Mouse (Mus musculus): ENCODE data around the gene Unk.
A peak's percentile ranks its signal among the peaks of the same experiment; 100 is the strongest.
"Not testable (repeated sequence)": the region's sequence is repeated elsewhere in the genome, so short reads cannot be mapped to it uniquely, and the experiment has no call there.

Unk gene

GRCm38 (mm10) chr11:116010146-116010545, 20.0 kb upstream of the Unk start:
- no peak for DNase-seq (ENCODE audit: low spot score)

DNA sequence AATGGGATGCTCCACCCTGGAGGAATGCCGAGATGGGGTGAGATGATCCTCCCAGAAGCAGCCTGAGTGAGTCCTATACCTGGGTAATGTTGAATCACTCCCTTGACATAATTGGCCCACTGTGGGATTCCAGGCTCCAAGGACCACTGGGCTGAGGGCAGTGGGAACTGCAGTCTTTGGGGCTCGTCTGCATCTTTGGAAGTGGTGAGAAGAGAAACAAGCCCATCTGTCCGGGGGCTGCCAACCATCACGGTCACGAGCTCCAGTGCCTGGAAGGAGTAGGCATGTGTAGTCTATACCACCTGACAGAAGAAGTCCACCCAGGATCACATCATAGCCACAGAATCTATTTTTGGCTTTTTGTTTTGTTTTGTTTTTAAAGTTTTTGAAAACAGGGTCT, 19.2 kb upstream of the Unk start:
- DNase-seq (ENCODE audit: low spot score): no peak

DNA sequence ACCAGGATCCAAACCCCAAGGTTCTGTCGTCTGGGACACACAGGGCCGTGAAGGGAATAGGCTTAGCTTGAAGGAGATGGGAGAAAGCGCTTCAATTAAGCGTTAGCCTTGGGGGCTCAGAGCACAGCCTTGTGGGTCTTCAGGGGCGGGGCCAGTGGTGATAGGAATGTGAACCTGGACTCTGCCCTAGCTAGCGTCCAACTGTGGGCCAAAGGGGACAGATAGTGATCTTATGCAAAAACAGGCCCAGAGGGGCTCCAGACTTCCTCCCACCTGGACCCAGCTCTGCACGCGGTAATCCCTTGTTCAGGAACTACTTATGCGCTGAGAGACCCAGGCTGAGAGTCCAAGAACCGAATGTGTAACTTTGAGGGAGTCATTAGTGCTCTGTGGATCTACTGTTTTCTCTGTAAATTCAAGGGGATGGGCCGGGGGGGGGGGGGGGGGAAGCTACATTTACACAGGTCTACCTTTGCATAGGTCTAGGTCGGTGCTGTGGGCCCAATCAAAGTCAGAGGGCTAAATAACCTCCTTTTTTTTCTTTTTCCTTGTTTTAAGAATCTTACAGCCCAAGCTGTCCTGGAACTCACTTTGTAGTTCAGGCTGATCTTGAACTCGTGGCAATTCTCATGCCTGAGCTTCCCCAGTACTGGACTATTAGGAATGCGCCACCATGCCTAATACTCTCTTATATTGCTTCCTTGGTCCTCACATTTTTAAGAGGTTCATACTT, 18.4 kb upstream of the Unk start:
- DNase-seq (ENCODE audit: low spot score): no peak

DNA sequence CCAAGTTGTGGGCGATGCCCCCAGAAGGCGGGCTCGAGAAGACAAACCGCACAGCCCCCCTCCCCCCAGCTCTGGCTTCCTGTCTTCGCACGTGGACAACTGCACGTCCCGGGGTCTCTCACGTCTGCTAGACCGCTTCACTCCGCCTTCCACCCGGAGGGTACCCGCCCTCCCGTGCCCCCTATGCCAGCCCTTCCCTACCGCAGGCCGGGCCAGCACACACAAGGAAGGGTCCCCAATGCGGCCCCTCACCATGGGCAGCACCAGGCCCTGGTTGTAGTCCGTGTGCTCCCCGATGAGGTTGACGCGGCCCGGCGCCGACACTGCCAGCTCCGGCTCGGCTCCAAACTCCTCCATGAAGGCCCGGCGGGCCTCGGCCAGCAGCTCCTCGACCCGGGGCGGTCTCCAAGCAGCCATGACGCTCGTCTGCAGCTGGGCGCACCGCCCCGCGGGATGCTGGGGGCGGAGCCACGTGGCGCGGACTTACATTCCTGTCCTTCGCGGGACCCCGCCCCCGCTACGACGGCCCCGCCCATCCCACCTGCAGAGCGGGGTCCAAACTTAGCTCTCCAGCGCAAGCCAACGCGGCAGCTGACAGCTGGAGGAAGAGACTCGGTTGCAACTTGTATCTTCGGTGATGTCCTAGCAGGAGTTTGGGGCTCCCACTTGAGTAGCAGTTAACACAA, 17.7 kb upstream of the Unk start, which contains the start of gene Galk1:
TSS of gene Galk1 (minus strand) at position 458 of the 686 bp plus-strand sequence.
- peak; percentile 83 for DNase-seq (ENCODE audit: low spot score)

GRCm38 (mm10) chr11:116014821-116015220, 15.3 kb upstream of the Unk start:
- DNase-seq (ENCODE audit: low spot score): no peak

- DNase-seq (ENCODE audit: low spot score): no peak
Measured at GRCm38 (mm10) chr11:116018106-116018505, 12.0 kb upstream of the Unk start.

DNA sequence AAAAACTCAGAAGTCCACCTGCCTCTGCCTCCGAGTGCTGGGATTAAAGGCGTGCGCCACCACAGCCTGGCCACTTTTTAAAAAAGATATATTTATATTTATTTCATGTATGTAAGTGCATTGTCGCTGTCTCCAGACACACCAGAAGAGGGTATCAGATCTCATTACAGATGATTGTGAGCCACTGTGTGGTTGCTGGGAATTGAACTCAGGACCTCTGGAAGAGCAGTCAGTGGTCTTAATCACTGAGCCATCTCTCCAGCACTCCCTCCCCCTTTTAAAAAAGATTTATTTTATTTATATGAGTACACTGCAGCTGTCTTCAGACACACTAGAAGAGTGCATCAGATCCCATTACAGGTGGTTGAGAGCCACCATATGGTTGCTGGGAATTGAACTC, 11.3 kb upstream of the Unk start:
- DNase-seq (ENCODE audit: low spot score): not testable (repeated sequence)

DNA sequence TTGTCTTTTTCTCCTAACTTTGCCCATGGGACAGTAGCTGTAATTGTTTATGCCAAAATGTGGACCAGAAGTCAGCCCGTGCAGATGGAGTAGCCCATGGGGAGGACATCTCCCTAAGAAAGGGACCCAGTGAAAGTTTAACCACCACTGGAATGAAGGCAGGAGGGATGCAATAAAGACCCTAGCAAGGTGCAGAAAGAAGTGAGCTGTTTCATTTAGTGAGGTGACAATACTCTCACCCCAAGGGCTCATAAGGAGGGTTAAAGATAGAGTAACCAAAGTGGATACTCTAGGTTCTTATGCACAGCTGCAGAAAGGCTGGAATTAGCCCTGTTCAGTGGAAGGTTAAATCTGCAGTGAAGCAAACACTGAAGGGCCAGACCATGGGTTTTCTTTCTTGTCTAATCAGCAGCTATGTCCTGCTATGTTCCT, 10.7 kb upstream of the Unk start:
- DNase-seq (ENCODE audit: low spot score): no peak

DNA sequence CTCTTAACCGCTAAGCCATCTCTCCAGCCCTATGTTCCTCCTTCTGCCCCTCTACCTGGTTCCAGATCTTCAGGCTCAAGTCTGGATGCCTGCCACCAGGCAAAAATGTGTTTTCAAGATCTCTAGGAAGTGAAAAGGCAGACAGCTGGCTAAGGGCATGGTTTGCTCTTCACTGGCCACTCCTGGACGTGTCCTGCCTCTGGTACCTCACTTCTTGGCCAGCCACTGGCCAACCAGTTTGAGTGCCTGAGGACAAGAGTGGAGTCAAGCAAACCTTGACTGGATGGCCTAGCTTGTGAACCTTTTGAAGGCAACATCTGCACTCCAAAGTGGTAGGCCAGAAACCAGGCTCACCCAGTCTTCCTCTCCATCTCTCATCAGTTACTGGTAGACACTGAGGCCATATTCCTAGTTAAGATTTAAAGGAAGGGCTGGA, 10.1 kb upstream of the Unk start:
- DNase-seq (ENCODE audit: low spot score): peak; percentile 27

GRCm38 (mm10) chr11:116020519-116020922, 9.6 kb upstream of the Unk start:
- DNase-seq (ENCODE audit: low spot score): peak; percentile 70

DNA sequence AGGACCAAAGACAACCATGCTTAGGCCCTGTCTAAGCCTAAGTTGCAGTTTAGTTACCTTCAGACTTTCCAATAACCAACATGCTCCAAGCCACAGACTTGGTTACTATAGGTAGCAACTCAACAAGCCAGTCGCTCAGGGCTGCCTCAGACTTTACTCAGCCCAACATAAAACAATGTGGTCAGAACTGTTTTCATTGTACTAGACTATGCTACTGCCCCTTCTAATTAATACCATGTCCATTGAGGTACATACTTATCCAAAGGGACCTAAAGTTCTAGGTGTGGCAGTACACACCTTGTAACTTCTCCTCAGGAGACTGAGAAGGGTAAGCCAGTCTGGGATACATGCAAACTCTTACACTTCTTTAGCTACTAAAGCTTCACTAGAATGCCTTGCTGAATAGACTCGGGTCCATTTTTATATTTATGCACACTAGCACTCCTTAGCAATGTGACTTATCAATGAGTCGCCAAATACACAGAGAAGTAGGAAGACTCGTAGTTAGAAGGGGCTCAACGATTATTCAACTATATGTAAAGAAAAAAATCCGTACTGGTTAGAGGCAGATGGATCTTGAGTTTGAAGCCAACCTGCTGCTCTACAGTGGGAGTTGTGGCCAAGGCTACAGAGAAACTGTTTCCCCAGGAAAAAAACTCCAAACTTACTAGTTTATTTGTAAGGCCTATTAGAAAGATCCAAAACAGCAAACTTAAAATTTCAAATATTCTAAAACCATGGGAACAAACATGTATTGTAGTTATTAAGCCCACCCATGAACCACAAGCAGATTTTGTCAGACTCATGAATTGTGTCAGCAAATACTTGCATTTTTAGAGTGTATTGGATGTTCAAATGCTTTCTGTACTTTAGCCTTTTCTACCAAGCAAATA, 8.5 kb upstream of the Unk start:
- DNase-seq (ENCODE audit: low spot score): no peak

GRCm38 (mm10) chr11:116022256-116022780, 7.8 kb upstream of the Unk start:
- no peak for DNase-seq (ENCODE audit: low spot score)

DNA sequence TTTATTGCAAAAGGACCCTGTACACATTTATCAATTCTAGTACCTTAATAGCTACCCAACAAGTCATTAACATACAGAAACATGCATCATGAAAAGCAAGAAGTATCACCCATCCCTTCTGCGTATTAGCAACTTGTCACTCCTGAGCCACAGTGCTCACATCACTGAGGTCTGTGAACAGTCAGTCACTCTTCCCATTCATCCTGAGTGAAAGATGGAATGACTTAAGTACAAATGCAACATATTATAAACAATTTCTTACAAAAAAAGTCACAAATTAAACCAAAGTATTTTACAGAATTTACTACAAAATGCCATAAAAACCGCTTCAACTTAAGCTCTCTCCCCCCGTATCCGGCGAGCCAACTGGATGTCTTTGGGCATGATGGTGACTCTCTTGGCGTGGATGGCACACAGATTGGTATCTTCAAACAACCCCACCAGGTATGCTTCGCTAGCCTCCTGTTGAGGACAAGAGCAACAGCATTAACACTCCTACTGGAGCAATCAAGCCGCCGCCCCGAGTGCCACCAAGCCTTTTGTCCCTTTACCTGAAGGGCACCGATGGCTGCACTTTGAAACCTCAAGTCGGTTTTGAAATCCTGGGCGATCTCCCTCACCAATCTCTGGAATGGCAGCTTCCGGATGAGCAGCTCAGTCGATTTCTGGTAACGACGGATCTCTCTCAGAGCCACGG, 6.9 kb upstream of the Unk start:
- DNase-seq (ENCODE audit: low spot score): not testable (repeated sequence)

DNA sequence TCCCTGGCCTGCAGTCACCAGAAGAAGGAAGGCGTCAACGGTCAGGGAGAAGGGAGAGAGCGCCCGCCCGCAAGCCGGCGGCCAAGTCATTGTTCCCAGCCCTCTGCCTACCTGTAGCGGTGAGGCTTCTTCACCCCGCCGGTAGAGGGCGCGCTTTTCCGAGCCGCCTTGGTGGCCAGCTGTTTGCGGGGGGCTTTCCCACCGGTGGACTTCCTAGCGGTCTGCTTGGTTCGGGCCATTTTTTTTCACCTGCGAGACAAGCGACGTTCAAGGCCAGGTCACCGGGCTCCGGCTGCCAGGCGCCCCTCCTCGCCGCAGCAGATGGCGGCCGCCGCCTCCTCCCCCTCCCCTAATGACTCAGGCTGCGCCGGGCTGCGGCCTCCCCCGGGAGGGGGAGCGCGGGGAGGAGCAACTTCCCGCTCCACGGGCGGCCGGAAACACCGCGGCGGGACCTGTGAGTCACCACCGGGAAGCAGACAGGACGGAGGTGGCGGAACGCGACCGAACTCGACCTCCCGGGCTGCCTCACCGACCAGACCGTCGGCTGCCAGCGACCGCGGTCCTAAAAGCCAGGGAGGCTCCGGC, 6.3 kb upstream of the Unk start:
- DNase-seq (ENCODE audit: low spot score): no peak

DNA sequence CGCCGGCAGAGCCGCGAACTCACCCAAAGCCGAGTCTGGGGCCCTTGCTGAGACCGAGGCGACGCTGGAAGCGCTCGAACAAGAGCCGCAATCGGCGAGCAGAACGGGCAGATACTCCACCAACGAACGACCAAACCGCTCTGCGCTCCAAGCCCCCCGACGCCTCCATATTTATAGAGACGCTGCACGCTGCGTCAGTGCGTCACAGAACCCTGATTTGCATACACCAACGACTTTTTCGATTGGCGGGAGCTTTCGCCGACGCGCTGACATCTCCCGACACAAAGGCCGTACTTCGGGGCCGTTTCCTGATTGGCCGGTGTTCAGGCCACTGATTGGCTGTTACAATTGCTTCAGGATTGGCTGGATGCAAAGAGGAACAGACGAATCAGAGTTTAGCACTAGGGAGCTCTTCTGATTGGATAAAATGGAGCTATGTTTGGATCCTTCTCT, 5.7 kb upstream of the Unk start:
- peak; percentile 98 for DNase-seq (ENCODE audit: low spot score)

- DNase-seq (ENCODE audit: low spot score): no peak
Measured at GRCm38 (mm10) chr11:116025056-116025845, 4.9 kb upstream of the Unk start.

- DNase-seq (ENCODE audit: low spot score): no peak
Measured at GRCm38 (mm10) chr11:116027756-116028155, 2.4 kb upstream of the Unk start, which contains the start of gene H3f3b. H3f3b (minus strand) TSS chr11:116027962.

GRCm38 (mm10) chr11:116028177-116028865, 1.8 kb upstream of the Unk start:
- no peak for DNase-seq (ENCODE audit: low spot score)

GRCm38 (mm10) chr11:116029086-116029865, 846 bp upstream of the Unk start:
- no peak for DNase-seq (ENCODE audit: low spot score)

All from T-cell, adult 2 months (primary cell).